In the genomic region with DNA sequence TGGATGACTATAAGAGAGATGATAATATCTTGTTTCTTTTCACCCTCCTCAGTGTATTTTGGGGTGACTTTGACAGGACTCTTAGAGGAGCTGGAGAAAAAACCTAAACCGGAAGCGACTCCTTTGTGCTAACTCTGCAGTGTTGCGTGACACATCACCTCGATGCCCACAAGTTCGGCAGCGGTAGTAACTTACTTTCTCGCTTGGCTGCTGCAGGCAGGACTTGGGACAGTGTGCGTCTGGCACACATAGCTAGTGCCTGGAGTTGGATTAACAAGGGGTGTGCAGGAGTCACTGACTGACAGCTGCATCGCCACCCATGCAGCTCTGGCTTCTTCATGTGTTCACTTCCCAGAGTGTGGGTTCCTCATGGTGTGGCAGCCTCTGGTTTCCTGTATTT, we compare ENCODE assay signal across 15 mouse cellular contexts. TPM values are rescaled to one million over a fixed set of nuclear protein-coding genes. Genes with fewer than 3 reads are reported as not detected.
DNase-seq lines count a peak whose midpoint lies in the region; ATAC-seq and TF ChIP-seq lines count a peak whose summit lies in the region.
"Had no signal": no experiment of that assay in that cellular context is flagged by ENCODE, and none has a peak within 500 bp of the region (broad histone marks: within the 10 kb centered on the region; RNA-seq: fewer than 3 reads in every experiment).

No protein-coding gene starts in this region.

- H3K9me3 ChIP-seq in hindbrain, postnatal 0 days (ENCODE audit: low read length) = no peaks in the 10 kb centered on the region
- H3K9me3 ChIP-seq: hindbrain, embryonic 12.5 days; intestine, embryonic 15.5 days had no signal

- 90% methylated on average over 9 of the region's 9 CpGs for WGBS in hindbrain, postnatal 0 days

- no peak overlapping the region for H3K4me3 ChIP-seq in gastrocnemius, adult 2 months
- no peak overlapping the region for H3K4me3 ChIP-seq in layer of hippocampus, adult 2 months
- no peak overlapping the region for H3K4me3 ChIP-seq in brown adipose tissue, adult 24 weeks (ENCODE audit: insufficient read depth, low read depth, low read length)
- H3K4me3 ChIP-seq in hindbrain, postnatal 0 days (ENCODE audit: low read length) = no peak overlapping the region
- H3K4me3 ChIP-seq: hindbrain, embryonic 12.5 days; intestine, embryonic 15.5 days had no signal

- no peaks in the 10 kb centered on the region for H3K36me3 ChIP-seq in hindbrain, postnatal 0 days (ENCODE audit: insufficient read depth, low read length)
- H3K36me3 ChIP-seq: hindbrain, embryonic 12.5 days had no signal

- ATAC-seq in neutrophil, adult 5-6 weeks (ENCODE audit: extremely low read depth, insufficient number of reproducible peaks, low FRiP score, poor library complexity, severe bottlenecking) = 0 out of 2 replicates have a peak, but pooled peaks have one; percentile 30
- ATAC-seq in megakaryocyte-erythroid progenitor cell, adult 5-6 weeks (replicated peaks; ENCODE audit: low FRiP score, low TSS enrichment, poor library complexity, severe bottlenecking) = no peak
- no peak for ATAC-seq in hindbrain, postnatal 0 days
- ATAC-seq: forebrain, embryonic 14.5 days; intestine, embryonic 15.5 days had no signal

- no peaks in the 10 kb centered on the region for H3K27me3 ChIP-seq in hindbrain, postnatal 0 days (ENCODE audit: insufficient read depth, low read length)
- H3K27me3 ChIP-seq: hindbrain, embryonic 12.5 days; intestine, embryonic 15.5 days had no signal

- DNase-seq in gastrocnemius, adult 2 months = no peak
- no peak for DNase-seq in gastrocnemius, postnatal 36 days
- no peak for DNase-seq in layer of hippocampus, adult 2 months (ENCODE audit: low spot score in 2 of 2)
- no peak for DNase-seq in layer of hippocampus, adult 8-10 months (ENCODE audit: low spot score in 2 of 2)
- no peak for DNase-seq in hindbrain, postnatal 0 days (ENCODE audit: low spot score)
- DNase-seq: cerebellum, postnatal 14 days; layer of hippocampus, adult 9-11 months; liver; right cerebral cortex, postnatal 14 days had no signal

- peak overlapping the region; percentile 82 for H3K27ac ChIP-seq in gastrocnemius, adult 2 months
- H3K27ac ChIP-seq in layer of hippocampus, adult 2 months = peak overlapping the region; percentile 82
- peak overlapping the region; percentile 59; the same call in 1 of the 2 replicates for H3K27ac ChIP-seq in brown adipose tissue, adult 24 weeks (replicated peaks; ENCODE audit: low read depth, low read length)
- H3K27ac ChIP-seq in hindbrain, postnatal 0 days = no peak overlapping the region
- H3K27ac ChIP-seq: hindbrain, embryonic 12.5 days; intestine, embryonic 15.5 days had no signal

- TF ChIP-seq CTCF in gastrocnemius, adult 2 months (IDR thresholded peaks at IDR 0.05) = no peak
- TF ChIP-seq CTCF in layer of hippocampus, adult 2 months (conservative IDR thresholded peaks at IDR 0.05) = no peak
- no peak for TF ChIP-seq CTCF in hindbrain, postnatal 0 days (IDR thresholded peaks at IDR 0.05; ENCODE audit: low read depth)

- no peak overlapping the region for H3K9ac ChIP-seq in hindbrain, postnatal 0 days (replicated peaks; ENCODE audit: low read length)
- H3K9ac ChIP-seq: hindbrain, embryonic 12.5 days; intestine, embryonic 15.5 days had no signal

- H3K4me1 ChIP-seq in brown adipose tissue, adult 24 weeks (ENCODE audit: control insufficient read depth, insufficient read depth, insufficient read length, low read length) = peaks cover 16% of the 10 kb centered on the region
- H3K4me1 ChIP-seq in hindbrain, postnatal 0 days (ENCODE audit: insufficient read depth, low read length) = 0 out of 2 replicates have a peak, but pooled peaks cover 4% of the 10 kb centered on the region

- intact Hi-C loops in gastrocnemius, adult 2 months (cut with DNase I) = loop anchor here (2.0 kb wide), 1 partner anchor 13 kb away; no protein-coding TSS in a partner anchor
- intact Hi-C loops in gastrocnemius, postnatal 36 days (cut with DNase I) = no loop called here

- no peak overlapping the region for H3K4me2 ChIP-seq in hindbrain, postnatal 0 days (ENCODE audit: low read depth, low read length)
- H3K4me2 ChIP-seq: hindbrain, embryonic 12.5 days; intestine, embryonic 15.5 days had no signal

RNA-seq across cellular contexts. Expression of a gene that starts 40.0 kb away (rescaled TPM):
- total RNA-seq in gastrocnemius, adult 2 months (2021) = under 1 TPM; 0.38 to 0.39 TPM
- under 1 TPM; 0.25 to 0.79 TPM for total RNA-seq in gastrocnemius, postnatal 36 days (2021)
- 1 to 10 TPM; 1.1 to 1.9 TPM for total RNA-seq in layer of hippocampus, adult 2 months (2021)
- total RNA-seq in layer of hippocampus, adult 8-10 months (2022) = 1 to 10 TPM in 3 of 4 experiments, under 1 TPM in 1; 0.73 to 1.6 (median 1.5) TPM
- 0.88 TPM in 1 of 2 replicates, not detected in the other for polyA plus RNA-seq in brown adipose tissue, adult 24 weeks (2012; ENCODE audit: insufficient read depth, insufficient read length, missing spikeins)
- 3.8 and 4.9 TPM in 2 replicates for total RNA-seq in neutrophil, adult 5-6 weeks (2017)
- total RNA-seq in megakaryocyte-erythroid progenitor cell, adult 5-6 weeks (2014; fragmentation: Nextera tagmentation) = 8.0 and 10.6 TPM in 2 replicates
- 9.1 and 14.4 TPM in 2 replicates for total RNA-seq in megakaryocyte-erythroid progenitor cell, adult 5-6 weeks (2017)
- 2.2 and 3.4 TPM in 2 replicates for total RNA-seq in hindbrain, postnatal 0 days (2014; rRNA removed)
- 3.2 and 3.4 TPM in 2 replicates for polyA plus RNA-seq in hindbrain, postnatal 0 days (2015; fragmentation: Nextera tagmentation; extraction: Ambion mirVana)

RNA-seq across cellular contexts. Expression of a gene that starts 51.8 kb away (rescaled TPM):
- 100 to 1,000 TPM in 1 of 2 experiments, 10 to 100 TPM in 1; 93.9 to 125 TPM for total RNA-seq in gastrocnemius, adult 2 months (2021)
- 10 to 100 TPM; 80.1 to 98.9 TPM for total RNA-seq in gastrocnemius, postnatal 36 days (2021)
- total RNA-seq in layer of hippocampus, adult 2 months (2021) = 10 to 100 TPM; 93.7 to 93.9 TPM
- 10 to 100 TPM; 67.0 to 98.4 (median 83.6) TPM for total RNA-seq in layer of hippocampus, adult 8-10 months (2022)
- polyA plus RNA-seq in brown adipose tissue, adult 24 weeks (2012; ENCODE audit: insufficient read depth, insufficient read length, missing spikeins) = 9.5 and 19.7 TPM in 2 replicates
- total RNA-seq in neutrophil, adult 5-6 weeks (2017) = 93.6 and 95.4 TPM in 2 replicates
- total RNA-seq in megakaryocyte-erythroid progenitor cell, adult 5-6 weeks (2014; fragmentation: Nextera tagmentation) = 92.1 and 105 TPM in 2 replicates
- total RNA-seq in megakaryocyte-erythroid progenitor cell, adult 5-6 weeks (2017) = 38.2 and 70.3 TPM in 2 replicates
- total RNA-seq in hindbrain, postnatal 0 days (2014; rRNA removed) = 70.8 and 95.2 TPM in 2 replicates
- polyA plus RNA-seq in hindbrain, postnatal 0 days (2015; fragmentation: Nextera tagmentation; extraction: Ambion mirVana) = 136 and 141 TPM in 2 replicates
